Mouse (Mus musculus) liver, embryonic 15.5 days (tissue): ENCODE results near the gene 2210016F16Rik. TPM values are rescaled to one million over a fixed set of nuclear protein-coding genes. Genes with fewer than 3 reads are reported as not detected.
"Not testable (repeated sequence)": the region's sequence is repeated elsewhere in the genome, so short reads cannot be mapped to it uniquely, and the experiment has no call there.

Experiments used
- ATAC-seq: fragments of 200-750 bp; cut with Nextera tagmentation; 2 replicates; pipeline ENCODE4 v1.8.0; 2017; ENCODE audit warnings: moderate number of reproducible peaks, mild to moderate bottlenecking, moderate library complexity; ENCODE audit not compliant: insufficient read depth
- H3K27ac ChIP-seq: fragments of 300-500 bp; sonication (generic); replicated peaks from 2 replicates; pipeline ENCODE4 v1.5.1; 2015; ENCODE audit warnings: mild to moderate bottlenecking, inconsistent platforms
- H3K27me3 ChIP-seq: fragments of 300-500 bp; sonication (generic); 2 replicates; pipeline ENCODE4 v1.6.1; 2015; ENCODE audit warnings: mild to moderate bottlenecking, inconsistent platforms
- H3K36me3 ChIP-seq: fragments of 300-500 bp; sonication (generic); replicated peaks from 2 replicates; pipeline ENCODE4 v1.6.1; 2015; ENCODE audit warnings: moderate library complexity, mild to moderate bottlenecking, inconsistent platforms
- H3K4me1 ChIP-seq: fragments of 300-500 bp; sonication (generic); replicated peaks from 2 replicates; pipeline ENCODE4 v1.6.1; 2015; ENCODE audit warnings: inconsistent platforms
- H3K4me2 ChIP-seq: fragments of 300-500 bp; sonication (generic); 2 replicates; pipeline ENCODE4 v1.6.1; 2015; ENCODE audit warnings: moderate library complexity, mild to moderate bottlenecking, inconsistent platforms
- H3K4me3 ChIP-seq: fragments of 300-500 bp; sonication (generic); replicated peaks from 2 replicates; pipeline ENCODE4 v1.5.1; 2015; ENCODE audit warnings: mild to moderate bottlenecking, inconsistent platforms
- H3K9ac ChIP-seq: fragments of 300-500 bp; sonication (generic); 2 replicates; pipeline ENCODE4 v1.6.1; 2015; ENCODE audit warnings: moderate library complexity, mild to moderate bottlenecking, inconsistent platforms
- H3K9me3 ChIP-seq: fragments of 300-500 bp; sonication (generic); replicated peaks from 2 replicates; pipeline ENCODE4 v1.6.1; 2016; ENCODE audit warnings: inconsistent platforms
- WGBS: fragments of 180-500 bp; shearing (Covaris S2); methylation state at CpG from one replicate; pipeline ENCODE4 v1.1.7; 2015; ENCODE audit warnings: mixed read lengths; ENCODE audit not compliant: insufficient replicate concordance; 5-methylcytosine and 5-hydroxymethylcytosine counted together
- polyA plus RNA-seq: library from polyadenylated mRNA; unstranded; fragments of >200 nt; fragmentation: Nextera tagmentation; extraction: Ambion mirVana; gene quantifications from 2 replicates; pipeline ENCODE4 v1.2.1, GENCODE M21; 2015

Gene 2210016F16Rik
- polyA plus RNA-seq, 1 experiment from 2014 or later: 17.5 TPM

GRCm38 (mm10) chr13:58402003-58402743 is 17.1 kb upstream of the 2210016F16Rik start, which contains the start of gene Rmi1:
Rmi1 (plus strand) TSS chr13:58402248.
- under 1% methylated on average over 90 of the region's 91 CpGs for WGBS
- peak; percentile 92 for ATAC-seq
- Histone ChIP-seq H3K27ac (peak within 1 kb of the TSS; percentile 97), H3K9ac (peak within 1 kb of the TSS; percentile 99), H3K4me2 (peak within 1 kb of the TSS; percentile 83), H3K36me3 (peaks cover 18% of the 10 kb centered on the region), H3K27me3 (no peaks in the 10 kb centered on the region), H3K4me3 (peak within 1 kb of the TSS; percentile 96), H3K9me3 (no peaks in the 10 kb centered on the region), H3K4me1 (peaks cover 28% of the 10 kb centered on the region)

DNA sequence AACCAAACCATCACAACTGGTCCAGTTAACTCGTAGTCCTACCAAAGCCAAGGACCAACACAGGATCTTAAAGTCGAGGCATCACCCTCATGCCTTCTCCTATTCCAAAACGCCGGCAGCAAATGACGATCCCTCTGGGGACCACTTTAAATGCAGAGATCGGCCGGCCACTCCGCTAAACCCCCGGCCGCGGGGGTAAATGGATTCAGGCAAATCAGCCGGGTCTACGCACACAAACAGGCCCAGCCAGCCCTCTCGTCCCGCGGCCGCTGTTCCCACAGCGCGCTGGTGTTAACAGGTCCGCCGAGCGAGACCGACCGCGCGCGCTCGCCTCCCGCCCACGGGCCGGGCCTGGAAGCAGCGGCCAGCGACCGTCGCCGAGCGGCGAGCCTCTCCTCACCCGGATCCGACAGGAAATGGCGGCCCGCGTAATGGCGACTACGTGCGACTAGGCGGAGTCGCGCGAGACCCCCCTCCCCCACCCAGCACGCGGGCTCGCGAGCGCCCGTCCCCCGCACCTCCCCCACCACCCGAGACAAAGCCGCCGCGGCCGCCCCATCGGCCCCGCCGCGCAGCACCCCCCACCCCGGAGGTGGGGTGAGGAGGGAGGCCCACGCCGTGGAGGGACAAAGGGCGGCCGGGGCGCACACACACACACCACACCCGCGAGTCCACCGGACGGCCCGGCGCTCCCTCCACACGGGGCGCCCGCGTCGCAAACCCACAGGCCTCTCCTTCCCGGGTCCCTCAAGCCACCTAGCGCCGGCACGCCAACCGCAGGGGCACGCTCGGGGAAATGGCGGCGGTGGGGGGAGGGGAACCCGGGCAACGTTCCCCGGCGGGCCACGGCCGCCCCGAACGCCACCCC is 16.3 kb upstream of the 2210016F16Rik start:
- H3K9ac ChIP-seq: peak overlapping the region; percentile 99
- H3K4me1 ChIP-seq: peaks cover 28% of the 10 kb centered on the region
- H3K27ac ChIP-seq: peak overlapping the region; percentile 97
- under 1% methylated on average over 100 of the region's 100 CpGs for WGBS
- peak; percentile 32 for ATAC-seq
- peaks cover 26% of the 10 kb centered on the region for H3K36me3 ChIP-seq
- H3K27me3 ChIP-seq: no peaks in the 10 kb centered on the region
- no peaks in the 10 kb centered on the region for H3K9me3 ChIP-seq
- peak overlapping the region; percentile 78 for H3K4me2 ChIP-seq
- peak overlapping the region; percentile 96 for H3K4me3 ChIP-seq

GRCm38 (mm10) chr13:58400576-58400975 is 15.6 kb upstream of the 2210016F16Rik start:
- peaks cover 34% of the 10 kb centered on the region for H3K36me3 ChIP-seq
- H3K27me3 ChIP-seq: no peaks in the 10 kb centered on the region
- no peaks in the 10 kb centered on the region for H3K9me3 ChIP-seq
- WGBS: under 1% methylated on average over 11 of the region's 11 CpGs
- H3K4me1 ChIP-seq: peaks cover 24% of the 10 kb centered on the region
- no peak for ATAC-seq
- H3K4me2 ChIP-seq: peak overlapping the region; percentile 78
- H3K4me3 ChIP-seq: peak overlapping the region; percentile 96
- H3K9ac ChIP-seq: peak overlapping the region; percentile 99
- H3K27ac ChIP-seq: peak overlapping the region; percentile 97

- 94% methylated on average over 13 of the region's 13 CpGs for WGBS
- no peak for ATAC-seq
- Histone ChIP-seq H3K9me3 (no peaks in the 10 kb centered on the region), H3K36me3 (peaks cover 61% of the 10 kb centered on the region), H3K4me1 (peaks cover 9% of the 10 kb centered on the region), H3K27ac (no peak overlapping the region), H3K4me2 (no peak overlapping the region), H3K9ac (no peak overlapping the region), H3K27me3 (no peaks in the 10 kb centered on the region), H3K4me3 (no peak overlapping the region)
These were observed 12.6 kb upstream of the 2210016F16Rik start for GRCm38 (mm10) chr13:58397651-58398050.

- H3K4me3 ChIP-seq, ATAC-seq, H3K27me3 ChIP-seq, H3K4me2 ChIP-seq, H3K4me1 ChIP-seq, H3K9me3 ChIP-seq, H3K27ac ChIP-seq, H3K9ac ChIP-seq: not testable (repeated sequence)
- peaks cover 84% of the 10 kb centered on the region for H3K36me3 ChIP-seq
- WGBS: 79% methylated on average over 11 of the region's 11 CpGs
These were observed 9.4 kb upstream of the 2210016F16Rik start for GRCm38 (mm10) chr13:58394392-58394791.

DNA sequence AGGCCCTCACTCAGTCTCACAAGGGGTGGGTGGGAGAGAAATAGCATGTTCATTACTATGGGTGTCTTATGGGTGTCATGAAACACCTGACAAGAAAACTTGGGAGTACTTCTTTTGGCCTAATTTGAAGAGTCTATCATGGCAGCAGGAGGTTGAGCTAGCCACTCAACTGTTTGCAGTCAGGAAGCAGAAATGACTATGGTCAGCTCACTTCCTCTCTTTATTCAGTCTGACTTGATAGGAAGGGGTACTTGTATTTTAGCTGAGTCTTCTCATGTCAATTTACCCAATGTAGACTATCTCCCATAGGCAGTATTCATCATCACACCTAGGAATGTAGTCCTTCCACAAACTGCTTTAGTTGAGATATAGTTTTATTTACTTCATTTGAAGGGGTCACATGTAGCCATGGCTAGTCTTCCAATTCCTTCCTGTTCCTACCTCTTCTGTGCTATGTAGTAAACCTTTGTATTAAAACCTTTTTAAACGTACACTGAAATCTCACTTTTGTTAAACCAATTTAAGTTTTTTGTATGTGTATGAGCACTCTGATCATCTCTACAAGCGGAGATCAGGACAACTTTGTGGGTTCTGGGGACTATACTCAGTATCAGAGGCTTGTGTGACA is 4.4 kb upstream of the 2210016F16Rik start:
- WGBS: 71% methylated on average over 2 of the region's 2 CpGs
- H3K4me1 ChIP-seq: peaks cover 19% of the 10 kb centered on the region
- peaks cover 42% of the 10 kb centered on the region for H3K36me3 ChIP-seq
- H3K9ac ChIP-seq: no peak overlapping the region
- H3K9me3 ChIP-seq: no peaks in the 10 kb centered on the region
- H3K4me3 ChIP-seq: no peak overlapping the region
- no peak for ATAC-seq
- no peak overlapping the region for H3K4me2 ChIP-seq
- no peaks in the 10 kb centered on the region for H3K27me3 ChIP-seq
- no peak overlapping the region for H3K27ac ChIP-seq

- WGBS: 39% methylated on average over 3 of the region's 3 CpGs
- Histone ChIP-seq H3K27me3 (no peaks in the 10 kb centered on the region), H3K9ac (peak overlapping the region; percentile 9; the same call in 1 of the 2 replicates), H3K4me1 (peaks cover 25% of the 10 kb centered on the region), H3K4me2 (no peak overlapping the region), H3K9me3 (no peaks in the 10 kb centered on the region), H3K27ac (no peak overlapping the region), H3K4me3 (no peak overlapping the region), H3K36me3 (peaks cover 32% of the 10 kb centered on the region)
- no peak for ATAC-seq
These were observed 3.4 kb upstream of the 2210016F16Rik start for GRCm38 (mm10) chr13:58388379-58388778.

DNA sequence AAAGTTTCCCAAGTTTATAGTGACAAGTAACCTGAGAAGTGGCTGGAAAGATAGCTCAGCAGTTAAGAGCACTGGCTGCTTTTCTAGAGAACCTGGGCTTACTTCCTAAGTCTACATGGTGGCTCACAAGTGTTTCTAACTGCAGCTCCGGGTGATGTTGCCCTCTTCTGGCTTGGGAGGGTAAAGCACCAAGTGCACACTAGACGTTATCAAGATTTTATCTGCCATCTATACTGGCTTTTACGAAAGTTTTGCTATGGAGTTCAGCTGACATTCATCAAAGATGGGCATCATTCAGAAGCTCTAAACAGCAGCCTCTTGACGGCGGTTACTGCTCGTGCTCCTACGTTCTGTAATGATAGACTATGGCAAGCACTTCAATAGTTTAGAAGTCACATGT is 2.9 kb upstream of the 2210016F16Rik start:
- peak overlapping the region; percentile 9; the same call in 1 of the 2 replicates for H3K9ac ChIP-seq
- peaks cover 30% of the 10 kb centered on the region for H3K36me3 ChIP-seq
- H3K9me3 ChIP-seq: no peaks in the 10 kb centered on the region
- no peak overlapping the region for H3K4me2 ChIP-seq
- ATAC-seq: no peak
- no peaks in the 10 kb centered on the region for H3K27me3 ChIP-seq
- H3K4me3 ChIP-seq: no peak overlapping the region
- no peak overlapping the region for H3K27ac ChIP-seq
- peaks cover 25% of the 10 kb centered on the region for H3K4me1 ChIP-seq
- 16% methylated on average over 7 of the region's 7 CpGs for WGBS

DNA sequence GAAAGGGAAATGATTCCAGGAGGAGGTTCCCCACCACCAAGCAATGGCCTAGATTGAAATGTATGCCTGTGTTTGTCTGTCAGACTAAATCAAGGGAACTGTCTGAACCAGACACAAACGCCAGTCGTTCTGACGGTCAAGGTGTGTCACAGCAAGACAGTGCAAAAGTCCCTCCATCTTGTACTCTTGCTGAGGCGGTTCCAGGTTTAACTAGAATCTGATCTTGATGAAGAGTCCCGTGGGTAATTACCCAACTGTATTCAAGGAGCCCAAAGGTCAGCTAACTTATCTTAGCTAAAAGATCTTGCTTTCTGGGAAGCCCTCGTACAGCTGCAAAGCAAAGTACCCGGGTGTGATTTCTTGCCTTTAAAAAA is 509 bp upstream of the 2210016F16Rik start:
- Histone ChIP-seq H3K36me3 (peaks cover 33% of the 10 kb centered on the region), H3K4me3 (peak overlapping the region; percentile 88), H3K27me3 (no peaks in the 10 kb centered on the region), H3K9me3 (peaks cover 9% of the 10 kb centered on the region; the same call in 1 of the 2 replicates), H3K4me1 (peaks cover 25% of the 10 kb centered on the region), H3K27ac (0 out of 2 replicates have a peak overlapping the region, but pooled peaks have one; percentile 56), H3K4me2 (peak overlapping the region; percentile 78), H3K9ac (peak overlapping the region; percentile 88)
- no peak for ATAC-seq
- 59% methylated on average over 7 of the region's 7 CpGs for WGBS

DNA sequence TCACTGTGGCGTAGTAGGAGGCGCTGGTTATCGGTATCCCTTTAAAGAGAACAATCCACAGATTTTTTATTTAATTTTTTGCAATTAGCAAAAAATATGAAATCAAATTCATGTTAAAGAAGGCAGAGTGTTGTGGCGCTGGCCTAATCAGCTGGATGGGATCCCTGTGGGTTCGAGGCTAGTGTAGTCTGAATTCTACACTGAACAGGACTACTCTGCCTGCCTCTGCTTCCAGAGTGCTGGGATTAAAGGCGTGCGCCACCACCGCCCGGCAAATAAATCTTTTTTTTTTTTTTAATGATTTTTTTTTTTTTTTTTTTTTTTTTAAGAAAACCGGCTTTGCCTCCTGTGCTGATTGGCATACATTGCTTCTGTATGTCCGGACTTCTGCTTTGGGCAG is 654 bp downstream of the 2210016F16Rik start:
- peak overlapping the region; percentile 78 for H3K4me2 ChIP-seq
- peaks cover 25% of the 10 kb centered on the region for H3K4me1 ChIP-seq
- no peak for ATAC-seq
- peaks cover 11% of the 10 kb centered on the region; the same call in 1 of the 2 replicates for H3K9me3 ChIP-seq
- H3K27me3 ChIP-seq: no peaks in the 10 kb centered on the region
- peak overlapping the region; percentile 88 for H3K9ac ChIP-seq
- peaks cover 33% of the 10 kb centered on the region for H3K36me3 ChIP-seq
- H3K27ac ChIP-seq: no peak overlapping the region
- peak overlapping the region; percentile 88 for H3K4me3 ChIP-seq
- 42% methylated on average over 11 of the region's 11 CpGs for WGBS

- 50% methylated on average over 2 of the region's 2 CpGs for WGBS
- Histone ChIP-seq H3K27me3 (no peaks in the 10 kb centered on the region), H3K9ac (no peak overlapping the region), H3K4me2 (no peak overlapping the region), H3K27ac (no peak overlapping the region), H3K9me3 (peaks cover 11% of the 10 kb centered on the region; the same call in 1 of the 2 replicates), H3K36me3 (no peaks in the 10 kb centered on the region), H3K4me3 (no peak overlapping the region), H3K4me1 (no peaks in the 10 kb centered on the region)
- no peak for ATAC-seq
These were observed 11.9 kb downstream of the 2210016F16Rik start for GRCm38 (mm10) chr13:58373153-58373470.
